Mouse (Mus musculus) cortical plate, adult 2 months (tissue): ENCODE measurements at regions not wholly inside any gene's neighbourhood (a gene's known extent, or its start where the extent isn't known, plus 50 kb on each side); places are given as distances from the start of the nearest gene placed in this dataset.

Experiments used
- H3K27ac ChIP-seq: fragments of 200-500 bp; 2 replicates; pipeline ENCODE4 v1.5.1; 2012; ENCODE audit warnings: low read length, control low read depth, inconsistent platforms; ENCODE audit not compliant: insufficient read depth
- H3K4me1 ChIP-seq: fragments of 200-500 bp; 2 replicates; pipeline ENCODE4 v1.6.1; 2011; ENCODE audit warnings: low read length; ENCODE audit not compliant: control insufficient read depth, insufficient read depth
- H3K4me3 ChIP-seq: fragments of 200-500 bp; 2 replicates; pipeline ENCODE4 v1.5.1; 2011; ENCODE audit warnings: mild to moderate bottlenecking, low read length, control low read depth; ENCODE audit not compliant: insufficient read depth
- CTCF ChIP-seq: fragments of 200-500 bp; IDR thresholded peaks from 2 replicates; pipeline ENCODE4 v1.5.1; 2011; ENCODE audit warnings: mild to moderate bottlenecking, control low read depth, low read length; ENCODE audit not compliant: insufficient read depth; ENCODE audit errors: extremely low read depth
- POLR2A ChIP-seq: fragments of 200-500 bp; IDR thresholded peaks from 2 replicates; pipeline ENCODE4 v1.6.1; 2011; ENCODE audit warnings: mild to moderate bottlenecking, low read length, control low read depth; ENCODE audit not compliant: insufficient read depth; ENCODE audit errors: extremely low read depth

DNA sequence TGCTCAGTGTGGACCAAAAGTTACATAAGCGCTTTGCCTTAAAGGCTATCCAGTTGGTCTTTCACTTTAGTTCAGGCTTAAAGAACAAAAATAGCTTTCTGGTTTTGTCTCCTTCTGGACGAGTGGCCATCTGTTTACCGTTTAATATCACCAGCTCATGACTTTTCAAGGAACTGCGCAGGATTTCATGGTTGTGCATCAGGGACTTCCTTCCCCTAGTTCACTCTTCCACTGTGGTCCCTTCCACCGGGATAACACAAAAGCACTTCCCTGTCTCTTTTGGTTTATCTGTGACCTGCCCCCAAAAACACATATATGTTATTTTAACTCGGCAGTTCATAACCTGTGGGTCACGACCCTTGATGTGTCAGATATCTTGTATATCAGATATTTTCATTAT, 252.9 kb downstream of the Enc1 start:
- H3K4me1 ChIP-seq: peaks cover 7% of the 10 kb centered on the region; the same call in 1 of the 2 replicates
- no peak overlapping the region for H3K4me3 ChIP-seq
- TF ChIP-seq POLR2A (no peak), CTCF (no peak)
- no peak overlapping the region for H3K27ac ChIP-seq

DNA sequence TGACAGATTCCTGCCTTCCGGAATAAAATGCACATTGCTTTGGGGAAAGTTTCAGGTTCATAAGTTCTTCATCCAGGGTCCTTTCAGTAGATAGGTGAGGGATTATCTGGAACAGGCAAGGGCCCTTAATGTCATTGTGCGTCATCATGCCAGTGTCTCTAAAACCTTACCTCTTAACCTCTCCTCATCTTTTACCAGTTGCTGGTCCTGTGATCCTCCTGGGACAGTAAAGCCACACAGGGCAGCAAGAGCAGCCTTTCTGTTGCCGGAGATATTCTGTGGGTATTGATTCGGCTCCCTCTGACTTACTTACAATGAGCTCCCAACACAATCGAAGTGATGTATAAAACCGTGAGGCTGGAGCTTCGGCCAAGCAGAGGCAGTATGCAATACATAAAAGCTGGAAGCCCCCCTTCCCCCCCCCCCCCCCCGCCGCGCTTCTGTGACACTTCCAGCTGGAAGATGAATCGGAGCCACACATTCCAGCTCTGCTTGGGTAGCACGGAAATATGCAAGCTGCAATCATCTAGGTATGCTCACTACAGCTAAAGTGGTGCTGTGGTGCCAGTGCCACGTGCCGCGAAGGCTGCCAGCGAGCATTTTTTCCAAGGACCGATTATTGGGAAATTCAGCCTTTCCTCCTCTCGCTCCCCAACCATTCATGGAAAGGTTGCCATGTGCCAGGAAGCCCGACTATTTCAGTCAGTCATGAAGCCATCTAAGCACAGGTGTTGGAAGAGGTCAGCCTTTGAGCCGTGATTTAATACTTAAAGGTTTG, 252.2 kb downstream of the Enc1 start:
- H3K4me1 ChIP-seq: peaks cover 7% of the 10 kb centered on the region; the same call in 1 of the 2 replicates
- TF ChIP-seq POLR2A (no peak), CTCF (no peak)
- H3K4me3 ChIP-seq: no peak overlapping the region
- no peak overlapping the region for H3K27ac ChIP-seq

DNA sequence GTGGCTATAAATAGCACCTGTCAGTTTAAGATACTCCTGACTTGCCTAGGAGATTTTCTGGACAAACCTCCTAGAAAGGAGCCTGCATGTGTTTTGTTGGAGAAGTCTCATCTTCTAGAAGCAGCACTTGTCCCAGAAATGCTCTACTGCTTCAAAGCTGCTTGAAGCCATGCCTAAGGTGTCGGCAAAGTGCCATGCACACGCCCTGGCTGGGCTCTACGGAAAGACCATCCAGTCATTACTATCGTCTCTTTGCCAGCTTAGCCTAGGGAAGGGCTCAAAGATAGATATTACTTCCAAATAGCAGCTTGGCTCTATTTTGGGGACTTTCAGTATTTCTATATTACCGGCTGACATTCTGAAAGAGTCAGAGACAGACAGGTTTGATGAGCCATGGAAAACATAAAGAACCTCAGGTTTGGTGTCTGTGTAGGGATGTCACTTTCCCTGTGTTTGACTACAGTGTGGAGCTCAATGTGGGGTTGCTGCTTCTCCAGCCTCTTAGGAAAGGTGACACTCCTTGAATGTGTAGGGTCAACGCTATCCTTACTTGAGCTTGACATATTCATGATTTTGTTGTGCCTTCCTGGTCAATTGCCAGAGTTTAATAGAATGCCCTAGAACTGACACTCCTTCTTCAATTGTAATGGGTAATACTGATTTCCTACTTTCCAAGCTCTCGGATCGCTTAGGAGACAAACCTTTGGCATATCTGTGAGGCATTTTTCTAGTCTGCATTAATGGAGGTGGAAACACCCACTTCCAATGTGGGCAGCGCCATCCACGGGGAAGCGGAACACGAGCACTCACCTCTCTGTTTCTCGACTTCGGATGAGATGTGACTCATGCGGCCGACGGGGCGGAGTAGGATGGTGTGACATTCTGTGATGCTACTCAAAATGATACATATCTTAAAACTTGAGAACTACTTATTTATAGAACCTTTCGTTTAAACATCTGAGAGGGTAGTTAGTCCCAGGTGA, 251.3 kb downstream of the Enc1 start:
- H3K4me1 ChIP-seq: peaks cover 7% of the 10 kb centered on the region; the same call in 1 of the 2 replicates
- no peak for TF ChIP-seq CTCF
- no peak for TF ChIP-seq POLR2A
- H3K27ac ChIP-seq: peak overlapping the region; percentile 53; the same call in 1 of the 2 replicates
- no peak overlapping the region for H3K4me3 ChIP-seq

DNA sequence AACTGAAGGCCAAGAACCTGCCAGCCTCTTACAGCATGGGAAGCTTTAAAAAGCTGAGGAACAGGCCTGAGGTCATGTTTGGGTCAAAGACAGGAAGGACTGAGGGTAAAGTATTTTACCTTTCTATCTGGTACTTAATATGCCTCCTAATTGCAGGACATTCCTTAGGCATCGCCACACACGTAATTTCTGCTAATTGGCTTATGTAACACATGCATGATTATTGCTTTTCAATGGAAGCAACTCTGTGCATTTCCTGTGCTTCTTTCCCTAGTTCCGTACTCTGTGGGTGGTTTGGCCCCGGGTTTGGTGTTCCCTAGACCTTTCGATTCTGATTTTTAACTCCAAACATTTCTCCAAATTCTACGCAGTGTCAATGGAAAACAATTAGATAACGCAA, 249.2 kb downstream of the Enc1 start:
- peaks cover 10% of the 10 kb centered on the region; the same call in 1 of the 2 replicates for H3K4me1 ChIP-seq
- TF ChIP-seq CTCF: no peak
- no peak overlapping the region for H3K27ac ChIP-seq
- no peak overlapping the region for H3K4me3 ChIP-seq

DNA sequence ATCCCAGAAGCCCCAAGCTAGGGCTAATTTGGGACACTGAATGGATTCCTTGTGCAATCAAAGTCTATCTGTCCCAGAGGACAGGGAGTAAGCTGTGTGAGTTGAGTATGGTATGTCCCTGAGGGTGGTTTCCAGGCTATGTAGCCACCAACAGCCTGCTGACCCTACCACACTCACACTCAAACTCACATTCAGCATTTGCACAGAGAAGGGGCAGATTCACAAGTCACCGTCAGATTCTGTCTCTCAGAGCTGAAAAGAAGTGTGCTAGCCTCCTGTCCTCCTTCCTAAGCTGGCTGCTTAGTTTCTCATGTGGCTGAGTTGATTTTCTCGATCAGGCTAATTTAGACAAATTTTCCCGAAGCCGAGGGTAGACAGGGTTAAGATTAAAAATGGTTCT, 248.8 kb downstream of the Enc1 start:
- Histone ChIP-seq H3K4me3 (no peak overlapping the region), H3K4me1 (peaks cover 10% of the 10 kb centered on the region; the same call in 1 of the 2 replicates), H3K27ac (no peak overlapping the region)
- TF ChIP-seq POLR2A: no peak
- no peak for TF ChIP-seq CTCF

DNA sequence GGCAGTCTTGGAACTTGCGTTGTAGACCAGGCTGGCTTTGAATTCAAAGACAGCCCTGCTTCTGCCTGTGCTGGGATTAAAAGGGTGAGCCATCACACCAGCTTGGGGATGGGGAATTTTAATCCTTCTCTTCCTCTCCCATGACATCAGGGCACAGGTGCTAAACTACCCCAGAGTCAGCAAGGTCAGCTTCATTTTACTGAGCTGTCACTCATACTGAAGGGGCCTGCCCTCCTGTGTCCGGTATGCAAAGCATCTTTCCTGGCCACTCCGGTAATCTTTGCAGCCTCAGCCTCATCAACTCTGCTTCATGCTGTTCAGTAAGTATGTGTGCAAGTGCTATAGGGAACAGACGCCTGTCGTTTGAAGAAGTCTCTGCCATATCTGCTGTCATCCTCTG, 248.1 kb downstream of the Enc1 start:
- no peak overlapping the region for H3K4me3 ChIP-seq
- H3K27ac ChIP-seq: no peak overlapping the region
- peaks cover 10% of the 10 kb centered on the region; the same call in 1 of the 2 replicates for H3K4me1 ChIP-seq

DNA sequence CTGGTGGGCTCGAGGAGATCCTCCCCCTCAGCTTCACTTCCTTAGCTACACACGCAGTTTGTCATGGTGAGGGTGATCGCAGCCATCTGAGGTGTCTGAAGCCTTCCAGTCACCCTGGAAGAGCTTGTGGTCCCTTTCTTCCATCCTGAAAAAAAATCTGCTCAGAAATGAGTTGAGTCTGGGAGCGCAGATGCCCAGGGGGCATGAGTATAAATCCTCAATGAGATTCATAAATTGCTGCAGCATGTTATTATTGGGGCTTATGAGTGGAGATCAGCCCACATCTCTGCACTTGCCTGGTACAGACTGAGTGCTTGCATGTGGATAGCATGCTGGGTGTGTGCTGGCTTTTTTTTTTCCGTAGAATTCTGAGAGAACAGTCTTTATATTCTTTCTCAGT, 247.6 kb downstream of the Enc1 start:
- Histone ChIP-seq H3K4me3 (no peak overlapping the region), H3K4me1 (peaks cover 10% of the 10 kb centered on the region; the same call in 1 of the 2 replicates), H3K27ac (no peak overlapping the region)
- no peak for TF ChIP-seq CTCF
- TF ChIP-seq POLR2A: no peak

More for the DNA sequence above, 248.1 kb downstream of the Enc1 start:
- no peak for TF ChIP-seq POLR2A
- TF ChIP-seq CTCF: no peak

DNA sequence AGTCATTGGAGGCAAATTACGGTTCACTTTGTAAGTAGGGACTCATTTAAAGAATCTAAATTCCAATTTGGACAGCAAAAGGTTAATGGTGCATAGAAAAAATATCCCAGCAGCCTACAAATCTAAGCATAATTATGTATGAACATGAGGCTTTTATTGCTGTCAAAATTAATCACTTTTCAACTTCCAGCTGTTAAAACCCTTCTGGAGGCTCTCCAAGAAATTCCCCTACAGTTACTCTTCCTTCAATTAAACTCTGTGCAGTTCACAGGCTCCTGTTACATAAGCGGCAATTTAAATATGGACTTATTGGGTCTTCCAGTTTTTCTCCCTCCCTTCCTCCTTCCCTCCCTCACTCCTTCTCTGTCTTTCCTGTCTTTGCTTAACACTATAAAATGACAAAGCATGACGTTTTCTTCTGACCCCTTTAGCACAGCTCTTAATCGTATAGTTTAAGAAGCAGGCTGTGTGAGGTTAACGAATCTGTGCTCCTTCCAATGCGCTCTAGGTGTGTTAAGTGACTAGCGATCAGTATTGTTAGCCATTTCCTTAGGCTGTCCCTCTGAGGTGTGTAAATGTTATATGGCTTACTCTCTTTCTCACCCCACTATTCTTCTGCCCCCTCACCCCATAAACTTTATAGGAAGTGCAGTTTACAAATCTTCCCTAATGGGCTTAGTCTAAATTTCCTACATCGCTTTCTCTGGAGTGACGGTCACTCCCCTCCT, 247.0 kb downstream of the Enc1 start:
- no peak overlapping the region for H3K27ac ChIP-seq
- TF ChIP-seq CTCF (no peak), POLR2A (no peak)
- H3K4me3 ChIP-seq: no peak overlapping the region
- H3K4me1 ChIP-seq: peaks cover 6% of the 10 kb centered on the region; the same call in 1 of the 2 replicates

DNA sequence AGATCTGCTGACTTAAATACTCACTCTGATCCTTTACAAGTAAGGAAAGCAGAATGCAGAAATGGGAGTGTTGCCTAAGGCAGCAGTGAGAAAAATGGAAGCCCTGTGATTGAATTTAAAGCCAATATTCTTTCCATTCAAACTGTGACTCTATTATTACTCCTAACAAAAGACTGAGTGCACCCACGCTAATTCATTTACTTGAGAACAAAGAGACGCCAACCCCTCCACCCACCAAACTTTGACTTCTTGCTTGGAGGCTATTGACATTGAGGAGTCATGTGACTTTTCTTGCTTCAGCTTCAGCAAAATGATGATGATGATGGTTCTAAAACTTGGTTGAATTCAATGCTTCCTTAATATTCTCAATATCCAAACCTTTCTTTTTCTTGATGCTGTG, 245.6 kb downstream of the Enc1 start:
- H3K4me1 ChIP-seq: peaks cover 3% of the 10 kb centered on the region; the same call in 1 of the 2 replicates
- TF ChIP-seq CTCF (no peak), POLR2A (no peak)
- no peak overlapping the region for H3K4me3 ChIP-seq
- 0 out of 2 replicates have a peak overlapping the region, but pooled peaks have one; percentile 6 for H3K27ac ChIP-seq
